Mouse (Mus musculus) intestine, embryonic 14.5 days (tissue): ENCODE results near the gene Canx. TPM values are rescaled to one million over a fixed set of nuclear protein-coding genes. Genes with fewer than 3 reads are reported as not detected.
A peak's percentile ranks its signal among the peaks of the same experiment; 100 is the strongest.

ENCODE experiments used
- ATAC-seq: fragments of 200-750 bp; cut with Nextera tagmentation; replicated peaks from 2 replicates; pipeline ENCODE4 v1.8.0; 2017; ENCODE audit warnings: low read depth, moderate number of reproducible peaks, moderate TSS enrichment, moderate library complexity; ENCODE audit not compliant: low FRiP score, low TSS enrichment
- DNase-seq: peaks from one replicate; pipeline ENCODE4 v3.0.0-alpha.2; 2018; ENCODE audit warnings: low spot score
- H3K27ac ChIP-seq: fragments of 300-500 bp; sonication (generic); 2 replicates; pipeline ENCODE4 v1.5.1; 2014; ENCODE audit warnings: low read depth, mild to moderate bottlenecking, control low read depth
- H3K27me3 ChIP-seq: fragments of 300-500 bp; sonication (generic); replicated peaks from 2 replicates; pipeline ENCODE4 v1.6.1; 2014; ENCODE audit warnings: low read length, control low read depth; ENCODE audit not compliant: control insufficient read depth, insufficient read depth
- H3K36me3 ChIP-seq: fragments of 300-500 bp; sonication (generic); 2 replicates; pipeline ENCODE4 v1.6.1; 2014; ENCODE audit warnings: low read length, control low read depth; ENCODE audit not compliant: control insufficient read depth, insufficient read depth
- H3K4me1 ChIP-seq: fragments of 300-500 bp; sonication (generic); replicated peaks from 2 replicates; pipeline ENCODE4 v1.6.1; 2014; ENCODE audit warnings: low read length, control low read depth, mixed read lengths; ENCODE audit not compliant: control insufficient read depth, insufficient read depth
- H3K4me2 ChIP-seq: fragments of 300-500 bp; sonication (generic); 2 replicates; pipeline ENCODE4 v1.6.1; 2014; ENCODE audit warnings: low read length
- H3K4me3 ChIP-seq: fragments of 300-500 bp; sonication (generic); 2 replicates; pipeline ENCODE4 v1.5.1; 2014; ENCODE audit warnings: low read depth, low read length, control low read depth, mixed read lengths
- H3K9ac ChIP-seq: fragments of 300-500 bp; sonication (generic); 2 replicates; pipeline ENCODE4 v1.6.1; 2014; ENCODE audit warnings: mild to moderate bottlenecking, low read length
- H3K9me3 ChIP-seq: fragments of 300-500 bp; sonication (generic); 2 replicates; pipeline ENCODE4 v1.6.1; 2016; ENCODE audit warnings: low read length, control low read depth; ENCODE audit not compliant: control insufficient read depth
- WGBS: fragments of 180-500 bp; shearing (Covaris S2); extraction: QIAGEN DNeasy Blood & Tissue Kit; methylation state at CpG from one replicate; pipeline ENCODE4 v1.1.7; 2014; 5-methylcytosine and 5-hydroxymethylcytosine counted together
- polyA plus RNA-seq: library from polyadenylated mRNA; unstranded; fragments of >200 nt; fragmentation: Nextera tagmentation; extraction: Ambion mirVana; gene quantifications from 2 replicates; pipeline ENCODE4 v1.2.1, GENCODE M21; 2014

Gene Canx
- polyA plus RNA-seq, 1 experiment from 2014 or later: 259 TPM

DNA sequence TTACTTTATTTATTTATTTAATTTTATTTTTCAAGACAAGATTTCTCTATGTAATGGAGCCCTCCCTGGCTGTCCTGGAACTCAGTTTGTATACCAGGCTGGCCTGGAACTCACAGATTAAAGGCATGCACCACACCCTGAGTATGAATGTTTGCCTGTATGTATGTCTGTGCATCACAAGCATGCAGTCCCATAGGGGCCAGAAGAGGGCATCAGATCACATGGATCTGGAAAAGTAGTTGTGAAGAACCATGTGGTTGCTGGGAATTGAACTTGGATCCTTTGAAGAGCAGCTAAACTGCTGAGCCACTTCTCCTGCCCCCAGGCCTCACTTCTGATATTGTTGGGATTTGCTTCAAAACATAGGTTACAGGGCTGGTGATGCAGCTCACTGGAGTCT is 48.4 kb downstream of the Canx start:
- H3K9ac ChIP-seq: no peak overlapping the region
- H3K4me2 ChIP-seq: no peak overlapping the region

DNA sequence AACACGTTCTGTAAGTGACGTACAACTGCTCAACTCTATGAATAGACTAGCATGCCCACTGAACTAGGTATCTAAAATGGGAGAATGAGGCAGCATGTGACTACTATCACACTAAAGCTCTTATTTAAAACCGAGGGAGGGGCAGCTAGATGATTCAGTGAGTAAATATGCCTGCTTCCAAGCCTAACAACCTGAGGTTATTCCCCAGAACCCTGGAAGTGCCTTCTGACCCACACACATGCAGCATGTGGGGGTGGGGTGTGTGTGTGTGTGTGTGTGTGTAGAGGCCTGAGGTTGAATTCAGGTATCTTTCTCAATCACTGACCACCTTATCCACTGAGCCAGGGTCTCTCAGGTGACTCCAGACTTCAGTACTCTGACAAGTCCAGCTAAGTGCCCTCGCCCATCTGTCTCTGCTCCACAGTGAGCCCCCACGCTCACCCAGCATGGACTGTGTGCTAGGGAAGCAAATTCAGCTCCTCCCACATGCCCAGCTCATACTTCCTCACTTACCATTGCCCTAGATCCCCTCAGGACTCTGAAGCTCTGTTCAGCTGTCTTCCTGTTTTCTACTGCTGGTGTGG is 49.8 kb downstream of the Canx start:
- Histone ChIP-seq H3K4me3 (no peak overlapping the region), H3K4me2 (no peak overlapping the region), H3K4me1 (no peaks in the 10 kb centered on the region), H3K27me3 (no peaks in the 10 kb centered on the region), H3K36me3 (peaks cover 16% of the 10 kb centered on the region; the same call in 1 of the 2 replicates), H3K27ac (no peak overlapping the region), H3K9ac (no peak overlapping the region), H3K9me3 (no peaks in the 10 kb centered on the region)
- 69% methylated on average over 5 of the region's 5 CpGs for WGBS
- no peak for DNase-seq
- ATAC-seq: peak; percentile 60

More for the DNA sequence above, 48.4 kb downstream of the Canx start:
- Histone ChIP-seq H3K4me1 (no peaks in the 10 kb centered on the region), H3K9me3 (no peaks in the 10 kb centered on the region), H3K4me3 (no peak overlapping the region), H3K36me3 (peaks cover 23% of the 10 kb centered on the region; the same call in 1 of the 2 replicates), H3K27ac (no peak overlapping the region), H3K27me3 (no peaks in the 10 kb centered on the region)
- DNase-seq: no peak
- ATAC-seq: no peak

DNA sequence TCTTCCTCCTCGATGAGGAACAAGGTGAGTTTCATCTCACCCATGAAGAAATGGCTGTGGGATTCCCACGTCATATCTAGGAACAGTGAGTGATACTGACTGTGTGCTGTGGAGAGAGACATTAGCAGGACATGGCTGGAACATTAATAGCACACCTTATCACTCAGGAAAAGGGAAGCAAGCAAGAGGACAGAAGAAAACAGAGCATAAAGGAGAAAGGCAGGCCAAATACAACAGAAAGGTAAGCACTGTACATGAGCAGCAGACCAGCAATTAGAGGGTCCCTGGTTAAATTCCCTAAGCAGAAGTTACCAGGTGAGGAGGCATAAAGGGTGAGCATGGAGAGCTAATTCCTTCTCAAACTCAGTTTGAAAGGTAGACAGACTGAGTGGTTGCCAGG is 50.4 kb downstream of the Canx start:
- Histone ChIP-seq H3K27me3 (no peaks in the 10 kb centered on the region), H3K4me3 (no peak overlapping the region), H3K36me3 (peaks cover 10% of the 10 kb centered on the region; the same call in 1 of the 2 replicates), H3K9ac (no peak overlapping the region), H3K4me1 (no peaks in the 10 kb centered on the region), H3K27ac (no peak overlapping the region), H3K4me2 (no peak overlapping the region), H3K9me3 (no peaks in the 10 kb centered on the region)
- no peak for ATAC-seq
- 86% methylated on average over 2 of the region's 2 CpGs for WGBS
- DNase-seq: no peak

DNA sequence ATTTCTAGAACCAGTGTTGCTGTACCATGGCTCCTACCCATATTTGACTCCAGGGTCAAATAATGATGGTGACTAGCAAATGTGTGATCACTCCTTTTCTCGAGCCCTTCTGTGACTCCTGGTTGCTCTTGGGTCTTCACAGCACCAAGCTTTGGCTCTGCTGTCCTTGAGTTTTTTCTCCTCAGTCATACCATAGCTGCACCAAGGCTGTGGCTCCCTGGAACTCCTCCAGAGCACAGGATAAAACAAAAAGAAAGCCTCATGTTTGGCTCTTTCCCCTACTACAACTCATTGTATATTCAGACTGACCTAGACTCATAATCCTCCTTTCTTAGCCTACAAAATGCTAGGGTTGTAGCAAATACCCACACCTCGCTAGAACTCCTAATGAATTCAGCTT is 52.7 kb downstream of the Canx start:
- Histone ChIP-seq H3K4me3 (no peak overlapping the region), H3K4me2 (no peak overlapping the region), H3K36me3 (peaks cover 7% of the 10 kb centered on the region; the same call in 1 of the 2 replicates), H3K27ac (no peak overlapping the region), H3K27me3 (no peaks in the 10 kb centered on the region), H3K4me1 (no peaks in the 10 kb centered on the region), H3K9me3 (no peaks in the 10 kb centered on the region), H3K9ac (no peak overlapping the region)
- ATAC-seq (no peak), DNase-seq (no peak)
- WGBS: 91% methylated on average over 2 of the region's 2 CpGs

DNA sequence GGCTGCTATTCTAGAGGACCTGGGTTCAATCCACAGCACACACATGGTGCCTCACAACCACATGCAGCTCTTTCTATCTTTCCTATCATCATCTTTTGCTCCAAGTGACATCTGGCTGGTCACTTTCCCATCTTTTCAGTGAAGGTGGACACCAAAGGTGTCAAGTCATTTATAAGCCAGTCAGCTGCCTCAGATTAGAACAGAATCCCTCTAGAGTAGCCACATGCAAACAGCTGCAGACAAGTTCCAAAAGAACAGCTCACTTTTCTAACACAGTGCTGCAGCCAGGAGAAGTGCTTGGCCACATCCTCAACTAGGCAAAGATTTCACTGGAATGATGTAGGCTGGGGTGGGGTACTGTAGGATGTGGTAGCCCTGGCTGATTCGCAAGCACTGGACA is 55.6 kb downstream of the Canx start:
- Histone ChIP-seq H3K9me3 (no peaks in the 10 kb centered on the region), H3K4me3 (no peak overlapping the region), H3K9ac (no peak overlapping the region), H3K27me3 (no peaks in the 10 kb centered on the region), H3K4me2 (no peak overlapping the region), H3K36me3 (peaks cover 27% of the 10 kb centered on the region), H3K4me1 (no peaks in the 10 kb centered on the region), H3K27ac (no peak overlapping the region)
- ATAC-seq (no peak), DNase-seq (no peak)
- 100% methylated on average over 1 of the region's 1 CpGs for WGBS

DNA sequence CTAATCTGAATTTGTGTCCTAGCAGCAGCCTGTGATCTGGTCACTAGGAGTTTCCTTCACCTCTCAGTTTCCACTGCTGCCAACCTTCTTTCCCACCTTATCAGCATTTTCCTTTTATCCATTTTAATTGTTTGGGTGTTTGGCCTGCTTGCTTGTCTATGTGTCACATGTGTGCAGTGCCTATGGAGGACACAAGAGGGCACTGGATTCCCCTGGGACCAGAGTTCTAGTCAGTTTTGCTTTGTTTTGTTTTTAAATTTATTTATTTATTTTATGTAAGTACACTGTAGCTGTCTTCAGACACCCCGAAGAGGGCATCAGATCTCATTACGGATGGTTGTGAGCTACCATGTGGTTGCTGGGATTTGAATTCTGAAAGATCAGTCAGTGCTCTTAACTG is 56.3 kb downstream of the Canx start:
- Histone ChIP-seq H3K36me3 (peaks cover 35% of the 10 kb centered on the region), H3K9me3 (no peaks in the 10 kb centered on the region), H3K9ac (no peak overlapping the region), H3K4me3 (no peak overlapping the region), H3K27ac (no peak overlapping the region), H3K27me3 (no peaks in the 10 kb centered on the region), H3K4me2 (no peak overlapping the region), H3K4me1 (no peaks in the 10 kb centered on the region)
- DNase-seq (no peak), ATAC-seq (no peak)
- 89% methylated on average over 2 of the region's 2 CpGs for WGBS

DNA sequence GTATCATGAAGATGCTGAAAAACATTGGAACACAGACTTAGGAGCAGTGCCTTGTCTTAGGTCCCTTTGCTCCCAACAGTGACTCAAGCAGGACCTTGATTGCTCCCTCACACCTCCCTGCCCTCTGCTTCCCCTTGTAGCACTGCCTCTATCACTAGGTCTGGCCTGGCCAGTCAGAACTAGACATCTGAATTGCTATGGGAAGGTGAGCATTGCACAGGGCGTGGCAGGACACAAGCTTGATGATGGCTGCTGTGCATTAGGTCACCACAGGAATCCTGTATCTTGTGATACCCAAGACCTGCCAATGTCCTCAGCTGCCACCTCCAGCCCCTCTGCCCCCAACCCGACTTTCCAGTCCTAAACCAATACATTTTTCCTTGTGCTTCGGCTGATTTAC is 58.5 kb downstream of the Canx start:
- Histone ChIP-seq H3K27me3 (no peaks in the 10 kb centered on the region), H3K4me1 (no peaks in the 10 kb centered on the region), H3K4me2 (no peak overlapping the region), H3K27ac (no peak overlapping the region), H3K36me3 (peaks cover 50% of the 10 kb centered on the region), H3K9ac (no peak overlapping the region), H3K9me3 (no peaks in the 10 kb centered on the region), H3K4me3 (no peak overlapping the region)
- 98% methylated on average over 3 of the region's 3 CpGs for WGBS
- ATAC-seq (no peak), DNase-seq (no peak)

DNA sequence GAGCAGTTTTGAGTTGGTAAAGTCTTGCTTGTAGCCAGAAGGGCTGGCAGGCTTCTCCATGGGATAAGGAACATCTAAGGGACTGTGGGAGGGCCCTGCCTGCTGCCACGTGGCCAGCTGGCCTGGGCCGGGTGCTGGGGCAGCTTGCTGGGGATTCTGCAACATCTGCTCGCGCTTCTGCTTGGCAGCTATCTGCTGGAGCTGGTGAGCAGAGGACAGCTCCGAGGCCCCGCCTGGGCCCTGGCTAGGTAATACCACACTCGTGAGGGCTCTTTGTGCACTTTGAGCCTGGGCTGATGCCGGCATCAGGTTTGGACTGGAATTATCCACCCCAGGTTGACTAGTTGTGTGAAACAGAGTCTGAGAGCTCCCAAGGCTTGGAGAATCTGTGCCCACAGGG is 59.5 kb downstream of the Canx start:
- Histone ChIP-seq H3K27me3 (no peaks in the 10 kb centered on the region), H3K4me3 (no peak overlapping the region), H3K36me3 (peaks cover 61% of the 10 kb centered on the region), H3K9ac (no peak overlapping the region), H3K27ac (no peak overlapping the region), H3K4me1 (no peaks in the 10 kb centered on the region), H3K9me3 (no peaks in the 10 kb centered on the region), H3K4me2 (no peak overlapping the region)
- 83% methylated on average over 8 of the region's 8 CpGs for WGBS
- DNase-seq (no peak), ATAC-seq (no peak)

DNA sequence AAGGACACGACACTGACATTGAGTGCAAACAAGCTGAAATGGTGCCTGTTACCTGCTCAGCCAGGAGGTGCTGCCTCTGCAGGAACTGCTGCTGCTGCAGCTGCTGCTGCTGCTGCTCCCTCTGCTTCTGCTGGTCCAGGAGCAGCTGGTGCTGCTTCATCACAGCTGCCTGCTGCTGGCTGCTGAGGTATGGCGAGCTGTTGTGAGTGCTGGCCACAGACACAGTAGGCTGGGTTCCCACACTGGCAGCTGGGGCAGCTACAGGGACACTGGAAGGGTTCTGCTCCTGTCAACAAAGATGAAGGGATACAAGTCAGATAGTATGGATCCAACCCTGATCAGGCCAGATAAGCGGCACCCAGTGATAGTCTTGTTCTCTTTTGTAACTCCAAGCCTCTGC is 62.3 kb downstream of the Canx start:
- Histone ChIP-seq H3K27me3 (no peaks in the 10 kb centered on the region), H3K9ac (no peak overlapping the region), H3K36me3 (peaks cover 88% of the 10 kb centered on the region), H3K4me2 (no peak overlapping the region), H3K4me1 (no peaks in the 10 kb centered on the region), H3K9me3 (no peaks in the 10 kb centered on the region), H3K27ac (no peak overlapping the region), H3K4me3 (no peak overlapping the region)
- 89% methylated on average over 3 of the region's 3 CpGs for WGBS
- no peak for DNase-seq
- no peak for ATAC-seq
